Mouse (Mus musculus) erythroblast, embryonic 14.5 days (primary cell): Measurements from ENCODE around the gene Hrk.

ENCODE experiments used
- GATA1 ChIP-seq: IDR thresholded peaks from 2 replicates; pipeline ENCODE4 v1.6.1; 2012; ENCODE audit warnings: low read length, inconsistent platforms, mixed read lengths
- TAL1 ChIP-seq: IDR thresholded peaks from 3 replicates; pipeline ENCODE4 v1.6.1; 2012; ENCODE audit warnings: low read length, inconsistent platforms, mixed read lengths

DNA sequence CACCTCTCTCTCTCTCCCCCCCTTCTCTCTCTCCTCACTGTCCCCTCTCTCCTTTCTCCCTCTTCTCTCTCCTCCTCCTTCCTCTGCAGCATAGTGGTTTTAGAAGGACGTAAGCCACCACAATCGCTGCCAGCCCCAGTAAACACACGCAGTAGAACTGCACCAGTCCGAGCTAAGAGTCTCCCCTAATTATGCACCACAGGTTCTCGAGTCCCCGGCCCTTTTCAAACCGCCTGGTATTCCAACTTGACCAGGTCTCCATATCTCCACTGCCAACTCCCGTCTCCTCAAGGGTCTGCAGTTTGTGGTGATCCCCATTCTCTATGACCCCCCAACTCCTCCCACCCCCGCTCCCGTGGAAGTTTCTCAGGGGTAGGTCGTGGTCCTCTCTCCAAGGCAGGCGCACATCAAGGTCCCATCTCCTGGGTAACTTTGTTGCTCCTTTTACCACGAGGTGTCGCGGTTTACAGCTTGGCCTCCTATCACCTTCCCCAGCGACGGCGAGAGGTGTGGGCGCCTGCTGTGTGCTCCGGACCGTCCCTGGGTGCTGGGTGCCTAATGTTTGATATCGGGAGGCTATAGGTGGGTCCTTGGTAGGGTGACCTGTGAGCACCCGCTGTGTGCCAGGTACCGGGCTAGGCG is 6.6 kb downstream of the Hrk start:
- TF ChIP-seq GATA1 (no peak), TAL1 (no peak)
